16 mouse cellular contexts compared by ENCODE assay signal in genomic region chr13:48018606-48019005, GRCm38 (mm10).
DNase-seq lines count a peak whose midpoint lies in the region; ATAC-seq and TF ChIP-seq lines count a peak whose summit lies in the region.
"Had no signal": no experiment of that assay in that cellular context is flagged by ENCODE, and none has a peak within 500 bp of the region (broad histone marks: within the 10 kb centered on the region; RNA-seq: fewer than 3 reads in every experiment).

No protein-coding gene starts in this region.

- no peaks in the 10 kb centered on the region for H3K4me1 ChIP-seq in kidney, postnatal 0 days (replicated peaks; ENCODE audit: insufficient read depth, low read length)
- no peaks in the 10 kb centered on the region for H3K4me1 ChIP-seq in kidney, adult 2 months (ENCODE audit: control insufficient read depth, insufficient read depth, low read length)
- H3K4me1 ChIP-seq: hindbrain, embryonic 15.5 days had no signal

- H3K27ac ChIP-seq in kidney, postnatal 0 days: no peak overlapping the region
- no peak overlapping the region for H3K27ac ChIP-seq in kidney, adult 2 months (ENCODE audit: insufficient read depth, low read depth, low read length)
- H3K27ac ChIP-seq: hindbrain, embryonic 15.5 days; limb, embryonic 15.5 days; neural tube, embryonic 15.5 days; stomach, postnatal 0 days had no signal

- no peaks in the 10 kb centered on the region for H3K27me3 ChIP-seq in kidney, postnatal 0 days (ENCODE audit: insufficient read depth, low read length)
- H3K27me3 ChIP-seq in kidney, adult 2 months (replicated peaks; ENCODE audit: control insufficient read depth, insufficient read depth, low read length): 0 out of 2 replicates have a peak, but pooled peaks cover 1% of the 10 kb centered on the region
- H3K27me3 ChIP-seq: embryonic facial prominence, embryonic 13.5 days; hindbrain, embryonic 15.5 days; limb, embryonic 15.5 days; neural tube, embryonic 15.5 days had no signal

- 60% methylated on average over 5 of the region's 5 CpGs for WGBS in kidney, postnatal 0 days
- 53% methylated on average over 5 of the region's 5 CpGs for WGBS in kidney, adult 2 months

- no peak for TF ChIP-seq POLR2A in kidney, adult 2 months (IDR thresholded peaks at IDR 0.05; ENCODE audit: low read depth, low read length)

- no peak overlapping the region for H3K4me2 ChIP-seq in kidney, postnatal 0 days (ENCODE audit: low read length)
- H3K4me2 ChIP-seq: embryonic facial prominence, embryonic 13.5 days; hindbrain, embryonic 15.5 days; neural tube, embryonic 15.5 days had no signal

- H3K9ac ChIP-seq in kidney, postnatal 0 days (ENCODE audit: low read depth, low read length): no peak overlapping the region
- H3K9ac ChIP-seq: embryonic facial prominence, embryonic 13.5 days; hindbrain, embryonic 15.5 days; limb, embryonic 15.5 days; neural tube, embryonic 15.5 days had no signal

- ATAC-seq in kidney, postnatal 0 days (replicated peaks; ENCODE audit: low FRiP score, low read depth): no peak
- ATAC-seq: intestine, embryonic 16.5 days had no signal

- H3K9me3 ChIP-seq in kidney, postnatal 0 days (replicated peaks; ENCODE audit: low read length): no peaks in the 10 kb centered on the region
- H3K9me3 ChIP-seq: embryonic facial prominence, embryonic 13.5 days; hindbrain, embryonic 15.5 days; limb, embryonic 15.5 days; neural tube, embryonic 15.5 days had no signal

- H3K36me3 ChIP-seq in kidney, postnatal 0 days (ENCODE audit: insufficient read depth, low read length): no peaks in the 10 kb centered on the region
- no peaks in the 10 kb centered on the region for H3K36me3 ChIP-seq in kidney, adult 2 months (ENCODE audit: control insufficient read depth, insufficient read depth, low read length)
- H3K36me3 ChIP-seq: embryonic facial prominence, embryonic 13.5 days; hindbrain, embryonic 15.5 days; limb, embryonic 15.5 days; neural tube, embryonic 15.5 days had no signal

- no peak overlapping the region for H3K4me3 ChIP-seq in kidney, postnatal 0 days (replicated peaks; ENCODE audit: low read depth, low read length)
- no peak overlapping the region for H3K4me3 ChIP-seq in kidney, adult 2 months (ENCODE audit: insufficient read depth, low read depth, low read length)
- H3K4me3 ChIP-seq: embryonic facial prominence, embryonic 13.5 days; hindbrain, embryonic 15.5 days; neural tube, embryonic 15.5 days had no signal

- TF ChIP-seq CTCF in kidney, postnatal 0 days (IDR thresholded peaks at IDR 0.05; ENCODE audit: low read depth): no peak
- TF ChIP-seq CTCF in kidney, adult 2 months (conservative IDR thresholded peaks at IDR 0.05; ENCODE audit: insufficient read depth, insufficient read length, low read depth, low read length): no peak

- DNase-seq in cerebellum, postnatal 25 days: peak; percentile 8 to 17
- DNase-seq in cerebellum, adult 9-10 months: no peak
- peak; percentile 24 for DNase-seq in kidney, postnatal 0 days (ENCODE audit: low spot score)
- no peak for DNase-seq in kidney, adult 2 months
- DNase-seq in 3134 (ENCODE audit: extremely low read depth, insufficient read length, low spot score) (peak; percentile 22), R1 (ENCODE audit: low read depth, low spot score) (peak; percentile 28)
- DNase-seq in right cerebral cortex, adult 18-20 months: no peak
- DNase-seq: gastrocnemius, postnatal 25 days; lung, postnatal 36 days; thymus, postnatal 25 days had no signal

Comparison
In these comparisons a context has a peak if more than half of its experiments do, and no peak if none do; other contexts are left out.
1. DNase-seq: peak in cerebellum, postnatal 25 days (2 of 2), kidney, postnatal 0 days (single experiment), 3134 (single experiment) and R1 (single experiment); none in cerebellum, adult 9-10 months (single experiment), kidney, adult 2 months (single experiment) and right cerebral cortex, adult 18-20 months (single experiment).